Mouse (Mus musculus): ENCODE measurements around the gene Sorl1.

- TF ChIP-seq CTCF (conservative IDR thresholded peaks at IDR 0.05; ENCODE audit: low read length), result no peak
- TF ChIP-seq POU5F1 (IDR thresholded peaks at IDR 0.05; ENCODE audit: borderline replicate concordance, low read length), result no peak
Measured at GRCm38 (mm10) chr9:41934848-41935372, 189.2 kb downstream of the Sorl1 start.
